Mouse (Mus musculus) stomach, adult 2 months (tissue): Measurements from ENCODE around the gene Xpc. TPM values are rescaled to one million over a fixed set of nuclear protein-coding genes. Genes with fewer than 3 reads are reported as not detected.

Experiments
- polyA plus RNA-seq: library from polyadenylated mRNA; depleted of rRNA; stranded (reverse); fragments of >200 nt; gene quantifications from 2 replicates; pipeline ENCODE4 v1.2.3, GENCODE M21; 2012; rRNA removed

Xpc gene
- polyA plus RNA-seq: 1.5 and 1.8 TPM in 2 replicates

DNA sequence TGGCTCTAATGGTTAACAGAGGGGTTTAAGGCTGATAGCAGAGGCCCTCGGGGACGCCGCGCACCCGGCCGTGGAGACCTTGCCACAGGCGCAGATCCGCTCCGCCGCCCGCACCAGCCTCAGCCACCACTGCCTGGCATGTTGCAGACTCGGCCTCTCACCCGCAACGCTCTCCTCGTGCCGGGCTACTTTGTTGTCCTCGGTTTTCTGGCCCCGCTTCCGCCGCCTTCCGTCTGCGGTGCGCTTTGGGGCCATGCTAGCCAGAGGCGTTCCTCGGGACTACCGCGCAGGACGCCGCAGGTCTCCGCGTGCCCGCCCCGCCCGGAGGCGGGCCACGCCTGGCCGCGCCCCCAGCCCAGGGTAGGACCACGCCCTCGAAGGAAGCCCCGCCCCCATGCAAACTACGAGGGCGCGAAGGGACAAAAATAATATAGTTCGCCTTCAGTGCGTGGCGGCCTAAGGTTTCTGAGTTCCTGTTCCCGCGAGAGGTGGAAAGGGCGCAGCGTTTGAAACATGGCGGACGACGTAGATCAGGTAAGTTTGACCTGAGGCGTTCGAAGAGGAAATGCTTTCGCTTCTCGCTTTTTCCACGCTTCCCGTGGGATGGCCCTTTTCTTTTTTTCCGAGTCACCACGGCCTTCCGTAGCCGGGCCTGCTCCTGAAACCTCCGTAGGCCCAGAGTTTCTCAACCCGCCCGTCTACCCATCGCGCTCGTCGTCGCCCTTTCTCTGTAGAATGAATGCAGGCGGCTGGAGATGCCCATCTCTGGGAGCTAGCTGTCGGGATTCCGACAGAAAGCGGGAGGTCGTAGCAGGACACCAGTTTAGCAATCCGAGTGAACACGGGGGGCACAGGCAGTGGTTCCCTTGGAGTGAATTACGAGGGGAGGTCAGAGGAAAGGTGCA lies at the start of gene Xpc, which contains the start of gene Lsm3:
Xpc (minus strand) TSS at position 344 of the 905 bp plus-strand sequence.
Lsm3 (plus strand) TSS at position 384 of the 905 bp plus-strand sequence.

DNA sequence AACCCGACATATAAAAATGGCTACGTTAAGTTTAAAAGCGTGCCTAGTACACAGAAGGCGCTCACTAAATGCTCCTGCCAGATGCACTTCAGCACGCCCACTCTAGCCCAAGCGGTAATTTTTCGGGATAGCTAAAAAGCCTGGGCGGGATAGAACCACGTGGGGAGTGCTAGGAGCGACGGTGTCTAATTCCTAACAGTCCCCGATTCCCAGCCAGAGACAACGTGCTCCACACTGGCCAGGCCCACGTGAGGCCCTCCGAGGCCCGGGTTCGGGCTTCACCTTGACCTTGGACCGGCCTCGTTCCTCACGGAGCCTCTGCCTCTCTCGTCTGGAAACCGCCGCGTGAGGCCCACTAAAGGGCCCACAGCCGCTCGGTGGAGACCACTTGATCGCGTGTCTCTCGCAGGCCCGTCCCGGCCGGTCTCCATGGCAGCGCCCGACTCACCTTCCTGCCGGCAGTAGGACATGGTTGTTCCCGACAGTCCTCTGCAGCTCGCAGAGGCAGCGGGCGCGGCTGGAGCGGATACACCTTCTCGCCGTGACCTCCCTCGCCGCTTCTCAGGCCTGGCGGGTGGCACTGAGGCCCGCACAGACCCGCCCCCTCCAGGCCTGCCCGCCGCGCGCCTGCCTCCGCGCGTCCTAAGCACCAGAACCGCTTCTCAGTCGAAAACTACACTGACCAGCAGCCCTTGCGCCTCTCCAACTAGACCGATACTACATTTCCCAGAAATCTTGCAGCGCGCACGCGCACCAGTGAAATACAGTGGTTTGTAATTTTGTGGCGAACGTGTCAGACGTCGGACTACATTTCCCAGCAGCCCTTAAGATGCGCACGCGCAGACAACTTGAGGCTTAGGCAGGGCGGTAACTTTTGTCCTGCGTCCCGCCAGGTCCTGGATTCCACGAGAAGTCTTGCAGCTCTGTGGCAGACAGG lies 42.6 kb downstream of the Xpc start, which contains the start of the genes Chchd4 and Tmem43:
Chchd4 (minus strand) TSS at position 679 of the 937 bp plus-strand sequence.
Tmem43 (plus strand) TSS at position 836 of the 937 bp plus-strand sequence.

Other genes starting within 250 kb of the Xpc start
- not detected in 2 replicates for gene Wnt7a, start 104.5 kb downstream of the Xpc start, polyA plus RNA-seq
- gene Chchd4, start 42.3 kb downstream of the Xpc start, polyA plus RNA-seq: 1.9 and 2.0 TPM in 2 replicates
- 32.3 and 33.9 TPM in 2 replicates for gene Tmem43, start 42.2 kb downstream of the Xpc start, polyA plus RNA-seq
- 3.9 and 6.3 TPM in 2 replicates for gene Lsm3, start within 50 bp of the Xpc start, polyA plus RNA-seq
- gene Slc6a6, start 168.2 kb upstream of the Xpc start, polyA plus RNA-seq: 61.8 and 85.5 TPM in 2 replicates